Mouse (Mus musculus): Measurements from ENCODE around the gene Has3. TPM values are rescaled to one million over a fixed set of nuclear protein-coding genes. Genes with fewer than 3 reads are reported as not detected.
A peak's percentile ranks its signal among the peaks of the same experiment; 100 is the strongest.
"Not testable (repeated sequence)": the region's sequence is repeated elsewhere in the genome, so short reads cannot be mapped to it uniquely, and the experiment has no call there.

Has3 gene
- 1 to 10 TPM; 1.5 to 1.9 TPM for total RNA-seq (2021)

DNA sequence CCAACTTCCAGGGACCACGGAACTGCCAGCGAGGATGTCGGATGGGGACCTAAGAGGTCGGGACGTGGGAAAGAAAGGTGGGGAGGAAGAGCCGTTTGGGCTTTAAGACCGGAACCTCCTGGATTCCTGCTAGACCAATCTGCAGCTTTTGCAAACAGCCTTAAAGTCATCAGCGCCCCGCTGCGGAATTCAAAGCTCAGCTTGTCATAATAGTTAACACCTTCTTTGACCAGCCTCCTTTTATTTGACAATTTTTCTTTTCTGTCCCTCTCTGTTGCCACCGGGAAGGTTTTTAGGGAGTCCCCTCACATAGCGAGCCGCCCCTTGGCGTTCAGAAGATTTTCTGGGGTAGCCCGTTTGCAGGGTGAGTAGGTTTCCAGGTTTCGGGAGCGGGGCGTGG is at the start of gene Has3:
Has3 (plus strand) TSS at position 192 of the 400 bp plus-strand sequence.
- no peak for DNase-seq

DNA sequence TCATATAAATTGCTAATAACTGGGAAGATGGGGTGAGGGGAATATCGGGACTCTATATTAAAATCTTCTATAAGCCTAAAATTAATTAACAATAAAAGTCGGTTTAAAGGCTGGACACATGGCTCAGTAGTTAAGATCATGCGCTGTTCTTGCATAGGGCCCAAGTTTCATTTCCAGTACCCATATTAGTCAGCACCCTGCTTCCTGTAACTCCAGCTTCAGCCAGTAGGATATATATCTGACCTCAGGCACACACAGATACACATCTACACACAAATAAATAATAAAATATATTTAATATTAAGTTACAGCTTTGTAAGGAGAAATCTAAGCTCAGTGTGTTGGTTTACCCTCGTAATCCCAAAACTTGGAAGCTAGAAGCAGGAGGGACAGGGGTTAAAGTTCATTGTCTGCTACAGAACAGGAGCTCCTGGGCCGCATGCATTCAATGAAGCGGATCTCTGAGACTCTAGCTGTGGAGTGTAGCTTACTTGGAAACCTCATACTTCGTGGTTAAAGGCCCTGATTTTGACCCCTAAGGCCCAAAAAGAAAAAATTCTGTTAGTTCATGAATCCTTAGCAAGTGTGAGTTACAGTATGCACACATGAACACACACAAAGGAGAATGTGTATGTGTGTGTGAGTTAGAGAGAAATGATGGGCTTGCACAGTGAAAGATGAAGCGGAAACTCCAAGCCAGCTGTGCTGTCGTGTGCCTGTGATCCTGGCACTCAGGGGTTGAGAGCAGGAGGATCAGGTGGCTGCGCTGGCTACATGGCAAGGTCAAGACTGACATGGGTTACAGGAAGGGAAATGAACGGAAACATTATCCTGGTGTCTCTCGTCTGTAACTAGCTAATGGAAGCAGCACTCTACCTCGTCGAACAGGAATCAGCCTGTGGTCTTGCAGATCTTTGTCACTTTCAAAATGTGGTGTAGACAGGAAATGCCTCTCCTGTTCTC is 49.2 kb upstream of the Has3 start:
- DNase-seq: no peak

DNA sequence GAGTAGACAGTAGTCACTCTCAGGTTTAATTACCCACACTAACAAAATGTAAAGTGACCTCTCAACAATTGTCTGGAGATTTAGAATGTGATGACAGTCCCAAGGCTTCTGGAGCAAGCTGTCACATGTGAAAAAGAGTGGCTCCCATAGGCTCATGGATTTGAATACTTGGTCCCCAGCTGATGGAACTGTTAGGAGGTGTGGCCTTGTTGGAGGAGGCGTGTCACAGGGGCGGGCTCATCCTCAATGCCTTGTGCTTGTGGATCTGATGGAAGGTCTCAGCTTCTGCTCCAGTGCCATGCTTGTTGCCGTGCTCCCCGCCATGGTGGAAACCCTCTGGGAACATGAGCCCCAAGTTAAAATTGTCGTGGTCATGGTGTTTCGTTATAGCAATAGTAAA is 41.1 kb upstream of the Has3 start:
- DNase-seq: no peak

DNA sequence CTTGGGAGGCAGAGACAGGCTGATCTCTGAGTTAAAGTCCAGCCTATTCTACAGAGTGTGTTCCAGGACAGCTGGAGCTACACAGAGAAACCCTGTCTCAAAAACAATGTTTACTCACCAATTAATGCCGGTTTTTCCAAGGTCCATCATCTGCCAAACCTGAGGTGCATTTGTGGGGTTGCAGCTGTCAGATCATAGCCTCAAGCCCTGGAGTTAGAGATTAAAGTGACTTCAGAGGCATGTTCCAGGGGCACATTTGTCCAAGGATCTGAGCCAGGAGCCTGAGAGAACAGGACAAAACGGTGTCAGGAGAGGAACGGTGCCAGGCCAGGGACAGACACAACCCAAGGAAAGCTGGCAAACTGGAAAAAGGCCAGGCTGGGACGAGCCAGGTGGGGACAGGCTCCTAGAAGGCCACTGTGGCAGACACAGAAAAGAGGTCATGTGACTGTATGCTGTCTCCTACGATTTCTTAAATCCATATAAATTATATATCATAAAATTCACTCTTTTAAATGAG is 40.5 kb upstream of the Has3 start:
- DNase-seq: no peak

DNA sequence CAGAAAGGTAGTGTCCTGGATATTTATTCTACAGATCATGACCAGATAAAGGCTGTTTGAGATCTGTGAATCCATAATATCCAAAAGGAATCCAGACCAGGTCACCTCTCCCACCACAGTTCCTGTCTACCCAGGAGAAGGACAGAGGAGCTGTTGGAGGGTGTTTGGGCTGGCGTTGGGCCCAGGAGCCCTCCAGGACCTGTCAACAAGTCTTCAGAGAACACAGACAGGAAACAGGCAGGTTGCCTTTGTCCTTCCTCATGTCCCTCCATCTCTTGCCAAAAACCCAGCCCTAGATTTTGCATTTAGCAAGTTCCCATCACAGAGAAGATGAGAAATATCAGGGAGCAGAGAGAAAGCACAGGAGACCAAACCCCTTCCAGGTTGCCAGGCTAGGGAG is 35.1 kb upstream of the Has3 start:
- DNase-seq: no peak

DNA sequence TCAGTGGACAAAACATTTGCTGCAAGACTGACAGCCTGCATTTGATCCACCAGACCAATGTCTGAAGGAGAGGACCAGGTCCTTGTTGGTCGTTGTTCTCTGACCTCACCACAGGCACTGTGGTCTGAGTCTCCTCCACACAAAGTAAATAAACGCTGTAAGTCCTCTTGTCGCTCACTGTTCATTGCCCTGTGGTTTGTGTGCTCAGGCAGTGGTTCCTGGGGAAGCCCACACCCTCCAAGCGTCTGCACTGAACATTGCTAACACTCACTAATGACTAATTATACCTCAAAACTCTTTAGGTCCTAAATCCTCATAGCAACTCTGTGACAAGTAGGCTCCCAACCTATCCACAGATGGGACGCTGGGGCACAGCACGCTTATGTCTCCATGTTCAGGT is 33.5 kb upstream of the Has3 start:
- DNase-seq: no peak

DNA sequence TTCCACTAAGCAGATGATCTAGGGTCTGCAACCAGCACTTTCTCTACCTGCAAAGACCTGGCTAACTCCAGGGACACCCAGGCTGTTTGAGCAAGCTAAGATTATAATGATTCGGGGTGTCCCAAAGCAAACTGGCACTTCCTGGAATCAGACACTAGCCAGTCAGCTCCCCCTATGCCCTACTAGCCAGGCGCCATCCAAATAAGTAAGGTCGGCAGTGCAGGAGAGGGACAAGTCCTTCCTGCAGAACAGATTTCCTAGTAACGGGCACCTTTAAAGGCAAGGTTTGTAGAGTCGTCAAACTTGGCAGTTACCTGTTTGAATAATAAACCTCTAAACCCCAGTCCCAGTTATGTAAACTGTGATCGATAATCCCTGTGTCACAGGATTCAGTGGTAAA is 31.2 kb upstream of the Has3 start:
- DNase-seq: no peak

DNA sequence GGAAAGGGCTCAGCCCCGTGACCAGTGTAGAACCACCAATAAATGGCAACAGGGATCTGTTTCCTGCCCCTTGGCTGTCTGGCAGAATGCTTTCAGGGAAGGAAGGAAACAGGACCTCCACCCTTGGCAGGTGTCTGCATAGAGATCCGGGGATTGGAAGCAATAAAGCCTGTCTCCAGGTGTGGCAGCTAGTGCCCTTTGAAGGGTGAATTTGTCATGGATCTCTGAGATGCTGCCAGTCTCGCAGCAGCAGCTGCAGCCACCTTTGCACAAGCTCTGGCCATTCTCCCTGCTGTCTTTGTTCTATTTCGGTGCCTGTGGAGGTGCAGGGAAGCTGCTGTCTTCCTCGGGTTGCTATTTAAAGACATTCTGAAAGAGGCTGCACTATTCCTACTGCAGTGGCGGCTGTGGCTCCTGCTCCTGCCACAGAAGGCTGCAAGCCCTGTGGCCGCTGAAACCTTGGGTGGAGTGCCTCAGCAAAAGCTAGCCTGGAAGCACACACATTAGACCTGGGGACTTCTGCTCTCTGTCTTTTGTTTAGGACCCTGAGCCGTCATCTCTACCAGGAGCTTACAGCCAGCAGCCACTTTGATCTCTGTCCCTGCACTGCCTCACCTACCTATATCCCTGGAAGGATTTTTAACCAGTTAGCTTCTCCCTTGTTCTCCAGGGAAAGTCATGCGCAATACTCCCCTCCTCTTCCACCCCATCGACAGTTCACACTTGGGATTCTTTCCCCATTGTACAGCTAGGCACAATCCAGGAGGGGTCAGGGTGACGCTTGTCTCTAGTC is 30.6 kb upstream of the Has3 start:
- peak in 1 of 2 experiments; percentile 5 for DNase-seq

DNA sequence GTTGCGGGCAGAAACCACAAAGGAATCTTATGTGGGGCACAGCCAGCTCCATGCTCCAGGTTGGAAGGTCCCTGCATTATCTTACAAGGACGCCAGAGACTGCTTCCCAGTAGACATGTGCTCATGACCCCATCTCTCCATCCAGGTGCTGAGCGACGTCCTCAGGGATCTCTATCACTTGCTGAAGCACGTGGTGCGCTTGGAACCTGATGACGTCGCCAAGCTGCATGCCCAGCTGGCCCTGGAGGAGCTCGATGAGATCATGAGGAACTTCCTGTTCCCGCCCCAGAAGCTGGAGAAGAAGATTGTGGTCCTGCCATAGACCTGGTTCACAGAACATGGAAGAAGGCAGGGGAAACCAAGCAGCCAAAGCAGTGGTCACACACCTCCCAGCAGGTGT is 20.0 kb upstream of the Has3 start:
- DNase-seq: no peak

DNA sequence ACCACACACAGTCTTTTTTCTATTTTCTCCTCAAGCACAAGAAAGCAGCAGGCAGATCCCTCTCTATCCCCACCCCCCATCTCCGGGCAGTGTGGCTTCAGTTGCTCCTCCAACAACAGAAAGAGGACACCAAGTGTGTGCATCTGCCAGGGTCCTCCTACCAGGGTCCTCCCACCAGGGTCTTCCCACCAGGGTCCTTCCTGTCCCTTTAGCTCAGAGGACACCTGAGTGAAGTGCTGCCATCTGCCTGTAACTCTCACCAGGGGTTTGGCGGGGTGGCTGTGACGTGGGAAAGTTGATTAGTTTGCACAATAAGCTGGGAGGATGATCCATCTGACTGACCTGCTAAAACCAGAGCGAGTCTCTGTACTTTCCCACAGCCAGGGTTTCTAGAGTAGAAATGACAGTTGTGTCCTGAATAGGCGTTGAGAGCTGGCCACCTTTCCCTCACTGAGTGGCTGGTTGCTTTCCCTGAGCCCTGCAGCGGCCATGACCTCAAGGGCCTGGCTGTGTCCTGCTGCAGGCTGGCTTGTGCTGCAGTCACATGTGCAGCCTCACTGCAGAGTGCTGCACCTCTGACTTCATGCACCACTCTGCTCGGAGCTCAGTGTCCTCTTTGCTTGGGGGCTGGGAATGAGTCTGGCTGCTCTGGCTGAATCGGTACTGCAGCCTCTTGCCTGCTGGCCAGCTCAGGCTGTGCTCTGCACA is 15.4 kb upstream of the Has3 start:
- no peak for DNase-seq

DNA sequence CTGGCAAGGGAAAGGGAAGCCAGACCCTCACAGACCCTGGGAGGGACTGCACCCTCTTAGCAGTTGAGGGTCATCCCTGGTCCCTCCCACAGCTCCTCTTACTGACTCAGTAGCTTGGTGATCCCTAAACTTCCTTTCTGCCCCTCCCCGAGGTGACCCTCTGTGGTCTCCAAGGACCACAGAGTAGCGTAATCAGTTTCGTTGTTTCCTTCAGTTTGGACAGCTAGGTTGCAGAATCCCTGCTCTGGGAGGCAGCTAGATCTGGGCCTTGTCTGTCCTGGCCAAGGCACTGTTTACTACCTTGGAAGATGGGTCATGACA is 14.8 kb upstream of the Has3 start:
- DNase-seq: no peak

DNA sequence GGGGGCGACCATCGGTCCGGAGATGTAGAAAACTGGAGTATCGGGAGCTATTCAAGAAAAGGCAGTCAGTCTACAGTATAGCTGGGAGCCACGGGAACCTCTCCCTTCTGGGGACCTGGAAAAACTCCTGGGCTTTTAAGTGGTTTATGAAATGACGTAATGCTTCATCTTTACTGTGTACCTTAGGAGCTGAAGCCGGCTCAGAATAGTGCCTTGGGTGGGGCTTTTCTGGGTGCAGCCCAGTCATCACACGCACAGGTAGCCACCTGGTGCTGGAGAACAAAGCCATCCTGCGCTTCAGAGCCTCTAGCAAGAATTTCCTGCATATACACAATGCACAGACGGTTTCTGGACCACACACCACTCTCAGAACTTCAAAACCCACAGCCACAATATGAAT is 7.2 kb upstream of the Has3 start:
- DNase-seq: no peak

DNA sequence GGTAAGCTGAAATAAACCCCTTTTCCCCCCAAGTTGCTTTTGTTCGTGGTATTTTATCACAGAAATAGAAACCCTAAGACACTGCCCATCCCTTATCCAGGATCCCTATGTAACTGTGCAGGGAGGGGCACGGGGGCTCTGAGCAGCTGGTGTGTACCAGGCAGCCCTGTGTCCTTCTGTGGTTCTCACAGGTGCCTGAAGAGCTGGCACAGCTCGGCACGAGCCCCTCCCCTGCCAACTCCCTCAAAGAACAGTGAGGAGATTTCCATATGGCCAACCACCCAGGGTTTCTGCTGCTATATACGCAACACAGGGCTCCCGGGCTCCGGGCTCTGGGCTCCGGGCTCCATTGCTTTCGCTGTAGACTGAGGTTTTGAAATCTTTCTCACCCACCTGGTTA is 4.7 kb upstream of the Has3 start:
- DNase-seq: no peak

DNA sequence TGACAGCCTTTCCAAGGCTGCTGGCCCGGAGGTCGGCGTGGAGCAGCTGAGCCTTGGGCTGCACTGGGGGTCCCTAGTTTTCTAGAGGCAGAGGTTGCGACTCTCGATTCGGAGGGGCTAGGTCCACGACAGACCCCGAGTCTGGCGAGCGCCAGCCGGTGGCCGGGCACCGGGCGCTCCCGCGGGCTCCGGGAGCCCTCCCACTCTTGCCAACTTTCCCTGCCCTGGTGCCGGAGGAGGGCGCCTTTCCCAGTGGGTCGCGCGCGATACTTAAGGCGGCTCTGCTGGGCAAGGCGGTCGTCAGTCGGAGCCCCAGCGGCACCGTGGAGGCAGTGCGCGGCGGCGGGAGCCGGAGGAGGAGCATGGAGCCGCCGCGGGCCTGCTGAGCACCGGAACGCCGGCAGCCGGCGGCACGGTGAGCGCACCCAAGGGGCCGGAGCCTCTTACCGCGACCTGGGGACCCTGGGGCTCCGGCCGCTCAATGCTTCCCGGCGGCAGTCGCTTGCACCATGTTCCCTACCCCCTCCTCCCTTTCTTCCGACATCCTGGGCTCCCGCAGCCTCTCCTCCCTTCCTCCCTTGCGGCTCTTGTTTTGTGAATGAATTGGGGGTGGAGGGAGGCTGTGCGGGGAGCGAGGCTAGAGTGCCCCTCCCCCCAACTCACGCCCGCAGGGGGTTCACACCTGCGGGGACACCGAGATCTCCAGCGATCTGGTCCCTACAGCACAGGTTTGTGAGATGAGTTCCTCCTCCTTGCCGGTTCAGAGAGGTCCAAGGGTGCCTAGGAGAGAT is 690 bp downstream of the Has3 start:
- peak; percentile 67 for DNase-seq

DNA sequence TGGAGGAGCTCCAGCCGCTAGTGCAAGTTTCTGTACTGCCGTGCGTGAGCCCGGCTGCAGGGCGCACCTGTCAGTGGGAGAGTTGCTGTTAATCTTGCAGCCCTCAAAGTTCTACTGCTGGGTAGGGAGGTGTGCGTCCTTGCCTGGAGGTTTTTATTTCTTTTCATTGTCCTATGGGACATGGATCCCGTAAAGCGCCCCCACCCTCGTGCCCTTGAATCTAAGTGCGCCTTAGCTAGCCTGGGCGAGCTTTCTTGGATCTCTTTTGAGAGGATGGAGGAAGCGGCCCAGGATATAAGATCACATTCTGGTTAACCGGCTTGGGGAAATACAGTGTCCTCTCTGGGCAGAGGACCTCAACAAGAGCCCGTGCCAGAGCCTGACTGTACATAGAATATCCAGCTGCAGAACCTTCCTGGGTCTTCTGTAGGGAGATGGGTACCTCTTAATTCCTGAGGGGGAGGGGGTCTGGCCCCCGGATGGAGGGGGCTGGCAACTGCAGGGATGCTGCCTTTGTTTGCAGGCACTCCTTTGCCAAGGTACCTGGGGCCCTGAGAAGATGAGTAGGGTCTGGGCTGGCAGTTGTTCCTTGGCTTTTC is 1.4 kb downstream of the Has3 start:
- peak in 1 of 2 experiments; percentile 27 for DNase-seq

DNA sequence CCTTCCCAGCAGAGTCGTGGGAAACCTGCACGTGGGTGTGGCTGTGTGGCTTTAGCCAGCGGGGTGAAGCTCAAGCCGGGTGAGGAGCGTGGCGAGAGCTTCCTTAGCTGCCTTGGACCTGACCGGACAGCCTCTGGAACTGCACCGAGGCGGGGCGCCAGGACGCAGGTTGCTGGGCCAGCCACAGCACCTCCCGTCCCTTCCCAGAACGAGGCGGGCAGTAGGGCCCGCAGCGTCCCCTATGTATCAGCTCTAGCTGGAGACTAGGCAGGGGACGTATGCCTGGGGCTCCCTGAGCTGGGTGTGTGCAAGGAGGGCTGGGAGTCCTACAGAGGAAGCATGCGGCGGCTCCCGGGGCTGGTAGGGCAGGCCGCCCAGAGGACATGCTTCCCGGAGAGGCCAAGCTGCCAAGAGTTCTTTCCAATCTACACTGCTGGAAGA is 1.9 kb downstream of the Has3 start:
- DNase-seq: peak in 1 of 2 experiments; percentile 25

DNA sequence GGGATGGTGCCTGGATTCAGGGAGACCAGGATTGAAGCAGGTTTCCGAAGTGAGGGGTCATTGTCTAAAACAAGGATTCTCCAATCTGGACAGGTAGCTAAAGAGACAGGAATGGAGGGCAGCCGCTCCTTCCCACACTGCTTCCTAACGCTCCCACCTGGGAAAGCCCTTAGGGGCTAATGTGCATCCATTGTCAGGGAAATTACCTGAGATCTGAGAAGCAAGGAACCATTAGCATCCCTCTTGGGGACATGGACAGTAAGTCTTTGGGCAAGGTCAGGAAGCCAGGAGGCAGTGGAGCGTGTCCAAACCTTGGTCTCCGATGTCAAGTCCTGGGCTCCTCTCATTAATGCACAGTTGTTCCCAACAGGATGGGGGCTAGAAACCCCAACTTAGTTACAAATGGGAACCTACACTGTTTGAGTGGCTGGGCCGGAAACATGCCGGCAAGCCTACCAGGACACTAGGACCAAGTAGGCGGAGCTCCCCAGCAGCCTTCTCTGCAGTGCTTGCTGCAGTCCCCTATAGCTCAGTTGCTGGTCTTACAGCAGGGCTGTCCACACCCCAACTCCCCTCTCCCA is 2.5 kb downstream of the Has3 start:
- DNase-seq: no peak

DNA sequence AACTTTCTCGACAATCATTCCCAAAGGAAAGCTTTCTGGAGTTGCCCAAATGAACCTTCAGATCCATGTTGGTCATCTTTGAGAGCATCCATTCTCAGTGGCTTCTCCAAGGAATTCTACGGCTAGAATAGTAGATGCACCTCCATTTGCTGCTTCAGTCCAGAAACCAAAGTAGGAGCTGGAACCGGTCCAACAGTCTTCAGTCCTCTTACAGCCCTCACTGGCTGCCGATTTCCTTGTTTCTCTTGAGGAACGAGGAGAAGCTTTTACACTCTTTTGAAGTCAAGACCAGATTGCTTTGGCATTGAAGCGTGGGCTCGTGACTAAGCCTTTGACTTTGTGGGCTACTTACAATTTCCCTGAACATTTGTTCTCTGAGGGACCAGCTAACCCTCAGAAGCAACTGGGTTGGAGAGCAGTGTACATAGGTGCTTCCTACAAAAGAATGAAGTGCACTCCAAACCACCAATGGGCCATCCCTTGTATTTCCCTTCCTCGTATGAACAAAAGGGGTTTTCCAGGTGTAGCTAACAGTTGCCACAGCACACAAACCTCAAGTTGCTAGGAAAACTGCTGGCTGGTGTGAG is 10.2 kb downstream of the Has3 start:
- no peak for DNase-seq

DNA sequence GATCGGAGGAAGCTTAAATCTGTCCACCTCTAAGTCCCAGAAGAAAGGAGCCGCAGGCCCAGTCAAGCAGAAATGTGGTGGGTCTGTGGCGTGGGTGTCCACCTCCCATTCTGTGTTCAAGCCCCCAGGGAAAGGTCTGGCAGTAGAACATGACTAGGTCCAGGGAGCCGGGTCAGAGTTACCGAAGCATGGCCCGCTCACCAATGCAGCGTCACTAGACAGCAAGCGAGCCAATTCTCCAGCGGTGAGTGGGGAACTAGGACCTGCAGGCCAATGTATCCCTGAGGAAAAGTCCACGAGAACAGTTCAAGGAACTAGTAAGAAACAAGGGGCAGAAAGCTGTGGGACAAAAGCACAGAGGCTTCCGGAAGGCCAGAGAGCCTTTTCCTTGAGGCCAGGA is 14.1 kb downstream of the Has3 start:
- not testable (repeated sequence) for DNase-seq

DNA sequence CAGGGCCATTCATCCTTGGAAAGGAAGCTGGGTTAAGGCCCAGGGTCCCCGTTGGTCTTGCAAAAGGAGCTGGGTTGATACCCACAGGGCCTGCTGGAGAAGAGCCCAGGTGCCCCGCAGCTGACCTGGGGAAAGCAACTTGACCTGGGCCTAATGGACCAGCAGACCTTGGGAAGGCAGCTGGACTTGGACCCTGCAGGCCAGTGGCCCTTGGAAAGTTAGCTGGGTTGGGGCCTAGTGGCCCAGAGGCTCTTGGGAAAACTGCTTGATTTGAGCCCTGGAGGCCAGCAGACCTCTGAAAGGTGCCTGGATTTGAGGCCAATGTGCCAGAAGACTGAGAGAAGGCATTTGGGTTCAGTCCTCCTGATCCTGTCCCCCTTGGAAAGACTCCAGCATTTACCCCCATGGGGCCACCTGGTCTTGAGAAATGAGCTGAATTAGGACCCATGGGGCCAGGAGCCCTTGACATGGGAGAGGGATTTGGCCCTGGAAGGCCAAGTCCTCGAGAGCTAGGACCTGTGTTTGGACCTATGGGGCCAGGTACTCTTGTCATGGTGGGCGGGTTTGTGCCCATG is 14.9 kb downstream of the Has3 start:
- not testable (repeated sequence) for DNase-seq

Measured in layer of hippocampus, postnatal 36 days (tissue).